Mouse (Mus musculus): Measurements from ENCODE around the gene Hoxb7. TPM values are rescaled to one million over a fixed set of nuclear protein-coding genes. Genes with fewer than 3 reads are reported as not detected.

The Hoxb7 gene
- total RNA-seq, 4 experiments from 2014 or later = not detected

GRCm38 (mm10) chr11:96314671-96315343 is 28.4 kb downstream of the Hoxb7 start:
- no peak for DNase-seq (ENCODE audit: low spot score)

- DNase-seq (ENCODE audit: low spot score) = no peak
These were observed 28.9 kb downstream of the Hoxb7 start for GRCm38 (mm10) chr11:96315344-96315681.

- no peak for DNase-seq (ENCODE audit: low spot score)
These were observed 30.5 kb downstream of the Hoxb7 start for GRCm38 (mm10) chr11:96316696-96317607.

- DNase-seq (ENCODE audit: low spot score) = no peak
These were observed 31.4 kb downstream of the Hoxb7 start, which contains the start of gene Hoxb4 for GRCm38 (mm10) chr11:96317608-96318367. TSS of gene Hoxb4 (plus strand) at chr11:96318267.

GRCm38 (mm10) chr11:96318368-96319070 is 32.1 kb downstream of the Hoxb7 start:
- DNase-seq (ENCODE audit: low spot score) = peak; percentile 67

- DNase-seq (ENCODE audit: low spot score) = no peak
These were observed 32.9 kb downstream of the Hoxb7 start for GRCm38 (mm10) chr11:96319071-96319902.

GRCm38 (mm10) chr11:96319910-96320309 is 33.5 kb downstream of the Hoxb7 start:
- DNase-seq (ENCODE audit: low spot score) = no peak

GRCm38 (mm10) chr11:96320688-96321087 is 34.3 kb downstream of the Hoxb7 start:
- DNase-seq (ENCODE audit: low spot score) = no peak

- no peak for DNase-seq (ENCODE audit: low spot score)
These were observed 35.4 kb downstream of the Hoxb7 start for GRCm38 (mm10) chr11:96321846-96322245.

GRCm38 (mm10) chr11:96322738-96323137 is 36.3 kb downstream of the Hoxb7 start:
- no peak for DNase-seq (ENCODE audit: low spot score)

- DNase-seq (ENCODE audit: low spot score) = no peak
These were observed 36.7 kb downstream of the Hoxb7 start, which contains the start of gene Hoxb3 for GRCm38 (mm10) chr11:96323154-96323553. TSS of gene Hoxb3 (plus strand) at chr11:96323326.

- no peak for DNase-seq (ENCODE audit: low spot score)
These were observed 37.7 kb downstream of the Hoxb7 start for GRCm38 (mm10) chr11:96324125-96324524.

- no peak for DNase-seq (ENCODE audit: low spot score)
These were observed 38.5 kb downstream of the Hoxb7 start for GRCm38 (mm10) chr11:96324965-96325364.

- DNase-seq (ENCODE audit: low spot score) = no peak
These were observed 39.4 kb downstream of the Hoxb7 start for GRCm38 (mm10) chr11:96325747-96326212.

- DNase-seq (ENCODE audit: low spot score) = no peak
These were observed 40.3 kb downstream of the Hoxb7 start for GRCm38 (mm10) chr11:96326705-96327104.

GRCm38 (mm10) chr11:96327122-96327521 is 40.7 kb downstream of the Hoxb7 start:
- DNase-seq (ENCODE audit: low spot score) = no peak

- DNase-seq (ENCODE audit: low spot score) = no peak
These were observed 41.3 kb downstream of the Hoxb7 start for GRCm38 (mm10) chr11:96327750-96328149.

GRCm38 (mm10) chr11:96328605-96329004 is 42.2 kb downstream of the Hoxb7 start:
- no peak for DNase-seq (ENCODE audit: low spot score)

GRCm38 (mm10) chr11:96332105-96332504 is 45.7 kb downstream of the Hoxb7 start:
- no peak for DNase-seq (ENCODE audit: low spot score)

GRCm38 (mm10) chr11:96332618-96333032 is 46.2 kb downstream of the Hoxb7 start:
- no peak for DNase-seq (ENCODE audit: low spot score)

Measured in heart, adult 8-10 months (tissue).